Mouse (Mus musculus) testis, adult 2 months (tissue): Measurements from ENCODE around the gene Mras.

Source experiments
- CTCF ChIP-seq: fragments of 200-500 bp; IDR thresholded peaks from 2 replicates; pipeline ENCODE4 v1.5.1; 2012; ENCODE audit warnings: low read depth, mild to moderate bottlenecking, inconsistent platforms, low read length, moderate library complexity; ENCODE audit not compliant: control insufficient read depth, insufficient read depth, insufficient replicate concordance
- POLR2A ChIP-seq: fragments of 200-500 bp; IDR thresholded peaks from 2 replicates; pipeline ENCODE4 v1.6.1; 2012; ENCODE audit warnings: low read depth, mild to moderate bottlenecking, inconsistent platforms, low read length, moderate library complexity; ENCODE audit not compliant: control insufficient read depth

- TF ChIP-seq POLR2A (no peak), CTCF (no peak)
Measured at GRCm38 (mm10) chr9:99401288-99401974, 35.8 kb downstream of the Mras start.
